Mouse (Mus musculus): Measurements from ENCODE around the gene Chst3.
"Not testable (repeated sequence)": the region's sequence is repeated elsewhere in the genome, so short reads cannot be mapped to it uniquely, and the experiment has no call there.

The Chst3 gene

DNA sequence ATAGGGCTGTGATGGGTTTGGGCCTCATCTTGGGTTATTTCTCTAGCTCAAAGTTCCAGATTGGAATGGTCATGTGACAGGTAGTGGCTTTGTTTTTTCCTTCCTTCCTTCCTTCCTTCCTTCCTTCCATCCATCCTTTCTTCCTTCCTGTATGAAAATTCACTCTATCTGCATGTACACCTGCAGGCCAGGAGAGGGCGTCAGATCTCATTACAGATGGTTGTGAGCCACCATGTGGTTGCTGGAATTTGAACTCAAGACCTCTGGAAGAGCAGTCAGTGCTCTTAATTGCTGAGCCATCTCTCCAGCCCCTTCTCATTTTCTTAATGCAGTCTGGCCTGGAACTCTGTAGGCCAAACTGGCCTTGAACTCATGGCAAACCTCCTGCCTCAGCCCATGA lies 83.0 kb downstream of the Chst3 start:
- in situ Hi-C loops (cut with MboI; ENCODE audit: low pct_unique_long_range_greater_than_20kb in 1 of 2, low sequenced_read_pairs in 2 of 2, unreplicated experiment in 1 of 2), result not testable (repeated sequence)

DNA sequence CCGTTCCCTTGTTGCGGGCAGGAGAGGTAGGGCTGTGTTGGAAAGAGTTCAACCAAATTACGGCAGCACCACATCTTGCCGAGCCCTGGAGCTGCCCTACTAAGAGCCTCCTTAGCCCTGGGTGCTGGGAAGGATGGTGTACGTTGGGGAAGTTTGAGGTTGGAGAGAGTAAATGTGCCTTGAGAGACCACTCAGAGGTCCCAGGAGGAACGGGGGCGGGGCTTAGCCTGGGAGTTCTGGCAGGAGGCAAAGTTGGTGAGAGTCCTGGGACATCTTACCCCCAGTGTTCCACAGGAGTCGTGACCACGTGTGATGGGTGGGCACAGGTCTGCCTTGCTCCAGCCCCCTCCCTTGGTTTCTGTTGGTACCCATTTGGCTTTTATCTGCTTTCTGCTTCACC lies 84.9 kb downstream of the Chst3 start:
- in situ Hi-C loops (cut with MboI; ENCODE audit: low pct_unique_long_range_greater_than_20kb in 1 of 2, low sequenced_read_pairs in 2 of 2, unreplicated experiment in 1 of 2), result no loop called here

DNA sequence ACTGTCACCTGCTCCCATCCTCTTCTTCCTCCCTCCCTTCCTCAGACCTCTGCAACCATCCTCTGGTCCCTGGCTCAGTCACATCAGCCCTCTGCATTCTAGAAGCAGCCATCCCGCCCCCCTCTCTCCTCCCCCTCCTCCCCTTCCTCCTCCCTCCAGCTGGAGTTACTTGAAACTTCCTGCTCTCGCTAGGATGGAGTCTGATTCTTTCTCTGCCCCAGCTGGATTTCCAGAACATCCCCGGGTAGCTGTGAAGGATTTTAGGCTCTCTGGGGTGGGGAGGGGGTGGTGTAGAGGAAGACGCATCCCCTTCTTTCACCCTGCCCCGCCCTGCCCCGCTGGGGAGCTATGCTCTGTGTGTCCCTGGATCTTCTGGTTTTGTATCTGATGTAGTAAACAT lies 85.6 kb downstream of the Chst3 start:
- in situ Hi-C loops (cut with MboI; ENCODE audit: low pct_unique_long_range_greater_than_20kb in 1 of 2, low sequenced_read_pairs in 2 of 2, unreplicated experiment in 1 of 2), result no loop called here
